Mouse (Mus musculus): ENCODE data around the gene F13a1.

Gene F13a1

DNA sequence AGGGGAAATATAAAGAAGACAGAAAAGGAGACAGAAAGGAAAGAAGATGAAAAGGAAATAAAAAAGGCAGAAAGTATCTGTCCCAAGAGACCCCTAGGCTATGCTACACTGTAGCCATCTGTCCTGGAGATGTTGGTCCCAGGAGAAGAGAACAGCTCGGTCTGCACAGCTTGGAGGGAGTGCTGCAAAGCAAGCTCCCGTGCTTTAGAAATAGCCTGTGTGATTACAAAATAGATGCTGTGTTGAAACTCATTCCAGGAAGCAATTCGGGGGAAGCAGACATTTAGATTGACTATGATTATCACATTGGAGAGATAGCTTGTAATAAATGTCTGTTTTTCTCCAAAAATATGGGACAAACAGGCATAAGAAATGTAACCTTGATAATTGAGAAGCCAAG is 91.0 kb downstream of the F13a1 start:
- in situ Hi-C loops (cut with MboI; ENCODE audit: unreplicated experiment in 2 of 2): no loop called here

DNA sequence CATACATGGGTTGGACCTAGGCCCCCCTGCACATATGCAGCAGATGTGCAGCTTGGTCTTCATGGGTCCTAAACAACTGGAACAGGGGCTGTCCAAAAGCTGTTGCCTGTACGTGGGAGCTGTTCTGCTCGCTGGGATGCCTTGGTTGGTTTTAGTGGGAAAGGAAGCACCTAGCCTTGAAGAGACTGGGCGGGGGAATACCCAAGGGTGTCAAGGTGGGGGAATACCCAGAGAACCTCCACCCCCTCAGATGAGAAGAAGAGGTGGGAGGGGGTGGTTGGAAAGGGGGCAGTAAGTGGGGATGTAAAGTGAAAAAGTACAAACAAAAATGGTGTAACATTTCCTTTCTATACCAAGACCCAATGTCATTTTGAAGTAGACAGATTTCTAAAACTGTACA is 95.1 kb downstream of the F13a1 start:
- in situ Hi-C loops (cut with MboI; ENCODE audit: unreplicated experiment in 2 of 2): no loop called here

DNA sequence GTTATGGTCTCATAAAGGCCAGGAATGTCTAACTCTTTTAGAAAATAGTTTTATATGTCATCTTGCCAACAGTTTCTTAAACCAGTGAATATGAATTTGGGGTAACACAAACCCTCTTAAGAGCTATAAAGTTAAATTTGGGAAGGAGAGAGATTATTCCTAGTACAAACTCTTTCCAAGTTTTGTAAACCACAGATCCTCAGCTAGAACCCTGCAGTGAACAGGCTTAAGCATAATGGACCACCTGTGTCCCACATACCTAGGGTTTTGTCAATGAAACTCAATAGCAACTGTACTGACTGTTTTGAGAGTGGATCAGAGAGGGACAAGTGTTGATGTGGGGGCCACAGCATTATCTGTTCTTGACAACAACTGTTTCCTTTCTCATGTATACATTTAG is 96.4 kb downstream of the F13a1 start:
- in situ Hi-C loops (cut with MboI; ENCODE audit: unreplicated experiment in 2 of 2): no loop called here

- in situ Hi-C loops (cut with MboI; ENCODE audit: unreplicated experiment in 2 of 2): no loop called here
These were observed 108.2 kb downstream of the F13a1 start for GRCm38 (mm10) chr13:36941891-36942290.

DNA sequence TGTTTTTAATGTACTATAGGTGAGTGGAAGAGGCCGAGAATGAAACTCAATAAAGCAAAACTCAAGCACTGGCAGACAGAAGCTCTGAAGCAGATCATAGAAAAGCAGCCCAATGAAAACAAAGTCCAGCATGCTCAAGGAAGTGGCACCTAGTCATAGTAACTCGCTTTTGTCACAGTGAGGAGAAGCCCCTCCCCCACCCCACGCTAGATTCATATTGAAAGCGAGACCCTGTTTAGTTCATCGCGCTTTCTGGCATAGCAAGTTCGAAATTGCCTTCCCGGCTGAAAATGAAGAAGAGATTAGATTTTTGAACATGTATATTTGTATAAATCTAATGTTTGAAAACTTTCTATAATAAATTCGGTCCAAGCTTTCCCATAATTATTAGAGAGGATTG is 118.0 kb downstream of the F13a1 start:
- in situ Hi-C loops (cut with MboI; ENCODE audit: unreplicated experiment in 2 of 2): no loop called here

- in situ Hi-C loops (cut with MboI; ENCODE audit: unreplicated experiment in 2 of 2): no loop called here
These were observed 130.3 kb downstream of the F13a1 start for GRCm38 (mm10) chr13:36919737-36920136.

- in situ Hi-C loops (cut with MboI; ENCODE audit: unreplicated experiment in 2 of 2): no loop called here
These were observed 146.2 kb downstream of the F13a1 start for GRCm38 (mm10) chr13:36903885-36904284.

- in situ Hi-C loops (cut with MboI; ENCODE audit: unreplicated experiment in 2 of 2): no loop called here
These were observed 146.6 kb downstream of the F13a1 start for GRCm38 (mm10) chr13:36903447-36903846.

GRCm38 (mm10) chr13:36901603-36902002 is 148.4 kb downstream of the F13a1 start:
- in situ Hi-C loops (cut with MboI; ENCODE audit: unreplicated experiment in 2 of 2): no loop called here

- in situ Hi-C loops (cut with MboI; ENCODE audit: unreplicated experiment in 2 of 2): no loop called here
These were observed 149.0 kb downstream of the F13a1 start for GRCm38 (mm10) chr13:36901016-36901415.

DNA sequence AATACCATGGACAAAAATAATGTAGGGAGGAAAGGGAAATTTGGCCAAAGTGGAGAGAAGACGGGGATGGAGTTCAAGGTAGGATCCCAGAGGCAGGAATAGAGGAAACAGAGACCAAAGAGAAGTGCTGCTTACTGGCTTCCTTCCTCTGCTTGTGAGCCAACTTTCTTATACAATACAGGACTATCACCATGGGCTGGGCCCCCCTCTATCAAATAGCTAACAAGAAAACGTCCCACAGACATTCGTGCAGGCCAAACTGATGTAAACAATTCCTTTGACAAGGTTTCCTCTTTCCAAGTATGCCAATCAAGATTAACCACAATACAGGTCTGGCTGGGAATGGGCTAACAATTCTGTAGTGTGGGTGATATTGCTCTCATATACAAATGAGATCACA is 154.0 kb downstream of the F13a1 start:
- in situ Hi-C loops (cut with MboI; ENCODE audit: unreplicated experiment in 2 of 2): no loop called here

- in situ Hi-C loops (cut with MboI; ENCODE audit: unreplicated experiment in 2 of 2): no loop called here
These were observed 156.3 kb downstream of the F13a1 start for GRCm38 (mm10) chr13:36893762-36894161.

- in situ Hi-C loops (cut with MboI; ENCODE audit: unreplicated experiment in 2 of 2): no loop called here
These were observed 157.8 kb downstream of the F13a1 start for GRCm38 (mm10) chr13:36892216-36892615.

- in situ Hi-C loops (cut with MboI; ENCODE audit: unreplicated experiment in 2 of 2): no loop called here
These were observed 164.1 kb downstream of the F13a1 start for GRCm38 (mm10) chr13:36885973-36886372.

- in situ Hi-C loops (cut with MboI; ENCODE audit: unreplicated experiment in 2 of 2): no loop called here
These were observed 210.9 kb downstream of the F13a1 start for GRCm38 (mm10) chr13:36839111-36839510.
